Mouse (Mus musculus) adrenal gland, postnatal 14 days (tissue): ENCODE data around the gene Bbx. TPM values are rescaled to one million over a fixed set of nuclear protein-coding genes. Genes with fewer than 3 reads are reported as not detected.

Source experiments
- DNase-seq: peaks from one replicate; pipeline ENCODE4 v3.0.0; 2021; ENCODE audit warnings: mixed read lengths
- total RNA-seq: library from RNA; stranded (reverse); gene quantifications from 2 replicates; pipeline ENCODE4 v1.2.3, GENCODE M21; 2021

Gene Bbx
- total RNA-seq, 1 experiment from 2014 or later: 28.8 TPM

DNA sequence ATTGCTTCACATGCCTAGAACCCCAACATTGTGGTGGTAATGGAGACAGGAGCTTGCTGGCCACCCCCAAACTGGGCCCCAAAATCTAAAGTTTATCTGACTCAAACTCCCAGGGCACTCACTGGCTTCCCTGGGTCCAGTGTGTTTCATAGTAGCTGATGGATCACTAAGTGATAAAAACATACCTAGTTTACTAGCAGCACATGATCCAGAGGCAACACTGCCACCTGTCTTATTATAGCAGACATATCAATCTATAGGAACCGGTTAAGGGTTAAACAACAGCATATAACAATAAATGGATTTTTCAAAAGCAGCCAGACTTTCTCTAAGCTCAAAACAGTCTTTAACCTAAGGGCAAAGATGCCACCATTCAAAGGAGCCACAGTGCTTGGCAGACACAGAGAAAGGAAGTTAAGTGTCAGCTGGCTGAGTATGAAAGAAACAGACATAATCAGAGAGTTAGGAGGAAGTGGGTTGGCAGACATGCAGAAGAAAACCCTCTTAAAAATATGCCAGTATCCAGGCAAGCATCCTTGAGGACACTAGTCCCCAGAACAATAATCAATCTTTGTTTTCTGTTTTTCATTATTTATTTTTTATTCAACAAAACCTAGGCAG is 116.7 kb downstream of the Bbx start:
- DNase-seq: no peak

GRCm38 (mm10) chr16:50311588-50311987 is 120.6 kb downstream of the Bbx start:
- DNase-seq: no peak

DNA sequence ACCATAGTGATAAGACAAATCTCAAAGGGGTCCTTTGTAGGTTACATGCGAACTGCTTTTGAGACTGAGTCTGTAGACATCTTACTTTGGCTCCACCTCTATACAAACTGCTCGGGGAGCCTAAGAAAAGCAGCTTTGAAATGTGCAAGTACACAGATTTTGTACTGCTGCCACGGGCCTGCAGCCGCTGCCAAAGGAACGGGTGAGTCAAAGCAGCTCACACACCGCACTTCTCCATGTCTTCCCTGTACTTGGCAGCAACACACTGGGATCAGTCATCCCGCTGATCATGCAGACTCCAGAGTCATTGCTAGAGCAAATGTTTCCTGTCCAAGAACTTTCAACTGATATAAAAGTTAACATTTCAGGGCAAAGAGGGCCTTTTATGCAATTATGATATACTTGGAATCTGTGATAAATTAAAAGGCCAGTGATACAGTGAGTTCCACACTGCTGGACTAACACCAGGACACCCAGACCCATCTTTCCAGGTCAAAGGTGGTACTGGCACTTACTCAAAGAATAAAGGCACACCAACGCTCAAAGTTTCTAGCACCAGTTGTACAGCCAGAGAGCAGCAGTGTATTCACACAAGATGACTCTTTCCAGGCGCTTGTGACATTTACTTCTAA is 122.7 kb downstream of the Bbx start:
- DNase-seq: peak; percentile 87

GRCm38 (mm10) chr16:50308256-50308655 is 123.9 kb downstream of the Bbx start:
- no peak for DNase-seq

GRCm38 (mm10) chr16:50307231-50307630 is 125.0 kb downstream of the Bbx start:
- no peak for DNase-seq

DNA sequence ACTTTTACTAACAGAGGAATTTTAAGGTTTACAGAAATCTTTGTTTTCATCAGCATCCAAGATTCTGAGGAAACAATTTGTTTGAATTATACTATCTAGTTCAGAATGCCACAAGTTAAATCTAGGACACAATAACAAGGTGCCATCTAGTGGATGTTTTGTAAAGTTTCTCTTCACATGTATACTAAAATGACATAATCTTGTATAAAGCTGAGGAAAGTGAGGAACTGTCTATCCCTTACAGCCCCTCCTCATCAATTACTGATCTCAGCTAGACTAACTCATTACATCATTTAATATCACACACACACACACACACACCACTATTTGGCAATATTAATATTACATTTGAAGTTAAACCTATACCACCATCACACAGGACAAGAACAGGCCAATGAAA is 125.5 kb downstream of the Bbx start:
- no peak for DNase-seq

DNA sequence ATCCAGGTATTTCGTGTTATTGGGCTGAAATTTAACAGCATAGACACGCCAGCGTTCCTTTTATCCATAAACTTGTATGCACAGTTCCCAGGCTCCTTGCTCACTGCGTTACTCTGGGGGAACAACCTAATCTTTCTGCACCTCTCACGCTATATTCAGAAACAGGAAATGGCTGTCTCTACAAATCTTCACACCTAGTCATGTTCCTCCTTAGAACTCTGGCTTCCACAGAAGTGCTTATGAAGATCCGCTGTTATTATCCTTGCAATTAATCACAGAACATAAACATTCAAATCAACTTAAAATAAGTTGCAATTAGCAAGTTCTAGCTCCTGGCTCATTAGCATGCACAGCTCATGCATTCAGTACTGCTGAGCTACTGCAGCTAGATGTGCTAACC is 127.0 kb downstream of the Bbx start:
- no peak for DNase-seq

DNA sequence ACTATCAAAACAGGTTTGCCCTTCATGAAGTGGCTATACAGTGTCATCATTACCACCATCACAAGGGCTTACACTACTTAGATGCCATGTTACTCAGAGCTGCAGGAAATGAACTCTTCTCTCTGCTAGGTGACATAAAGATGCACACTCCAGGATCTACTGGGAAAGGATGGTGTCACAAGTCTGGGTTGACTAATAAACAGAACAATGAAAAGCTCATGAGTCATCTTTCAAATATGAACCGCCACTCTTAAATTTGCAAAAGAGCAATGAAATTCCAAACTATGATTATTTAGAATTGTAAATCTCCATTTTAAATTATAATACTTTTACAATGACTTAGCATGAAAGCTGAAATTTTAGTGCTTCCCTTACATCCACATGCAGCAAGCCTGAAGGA is 129.6 kb downstream of the Bbx start:
- no peak for DNase-seq

- no peak for DNase-seq
Observed at GRCm38 (mm10) chr16:50298743-50299443, 133.3 kb downstream of the Bbx start.

GRCm38 (mm10) chr16:50293502-50294228 is 138.5 kb downstream of the Bbx start:
- DNase-seq: no peak

DNA sequence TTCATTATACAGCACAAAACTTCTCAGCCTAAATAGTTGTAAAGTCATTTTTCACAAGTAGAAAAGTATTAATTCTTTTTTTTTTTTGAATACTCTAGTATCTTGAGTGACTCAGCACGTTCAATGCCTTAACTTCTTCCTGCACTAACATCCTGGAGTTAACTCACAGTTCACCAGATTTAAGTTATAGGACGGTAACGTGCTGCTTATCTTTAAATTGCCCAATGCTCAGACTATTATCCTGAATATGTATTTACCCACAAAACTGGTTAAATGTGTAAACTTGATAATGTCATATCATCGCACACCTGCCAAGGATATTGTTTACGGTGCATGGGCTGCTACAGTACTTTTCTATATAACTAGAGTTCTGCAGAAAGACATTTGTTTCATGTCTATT is 139.4 kb downstream of the Bbx start:
- DNase-seq: no peak

DNA sequence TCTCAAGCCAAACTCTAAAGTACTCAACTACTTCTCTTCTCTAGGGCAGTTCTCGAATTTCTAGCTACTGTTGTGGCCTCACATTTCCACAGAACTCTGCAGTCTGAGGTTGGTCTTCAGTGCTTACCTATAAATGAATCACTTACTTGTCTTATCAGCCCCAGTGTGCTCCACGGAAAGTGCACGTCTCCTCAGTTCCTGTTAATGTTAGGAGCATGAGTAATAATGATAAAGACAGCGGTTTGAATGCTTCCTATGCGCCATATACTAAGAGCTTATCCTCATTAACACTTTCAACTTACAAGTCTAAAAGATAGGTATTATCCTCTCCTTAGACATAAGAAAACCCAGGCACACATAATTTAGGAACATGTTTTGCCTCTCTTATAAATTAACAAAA is 142.4 kb downstream of the Bbx start:
- no peak for DNase-seq

GRCm38 (mm10) chr16:50272813-50273212 is 159.4 kb downstream of the Bbx start:
- no peak for DNase-seq

- no peak for DNase-seq
Observed at GRCm38 (mm10) chr16:50262647-50263046, 169.5 kb downstream of the Bbx start.

- DNase-seq: no peak
Observed at GRCm38 (mm10) chr16:50262209-50262608, 170.0 kb downstream of the Bbx start.

DNA sequence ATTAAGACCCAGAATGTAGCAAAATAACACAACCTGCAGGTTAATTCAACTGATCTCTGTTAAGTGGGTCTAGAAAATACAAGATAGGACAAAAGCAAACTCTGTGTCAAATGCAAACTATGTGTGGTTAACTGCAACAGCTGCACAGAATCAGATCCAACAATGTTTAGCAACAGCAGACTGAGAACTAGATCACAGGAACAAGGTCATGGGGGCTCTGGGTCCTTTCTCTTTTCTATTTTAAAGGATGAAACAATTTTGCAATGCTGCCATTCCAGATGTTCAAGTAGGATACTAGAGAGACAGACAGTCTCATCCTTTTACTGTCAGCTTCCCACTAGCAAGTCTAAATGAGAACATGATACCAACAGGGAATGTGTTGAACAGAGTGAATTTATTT is 170.4 kb downstream of the Bbx start:
- no peak for DNase-seq

GRCm38 (mm10) chr16:50254522-50255159 is 177.5 kb downstream of the Bbx start:
- no peak for DNase-seq

- peak; percentile 8 for DNase-seq
Observed at GRCm38 (mm10) chr16:50251417-50251975, 180.7 kb downstream of the Bbx start.

DNA sequence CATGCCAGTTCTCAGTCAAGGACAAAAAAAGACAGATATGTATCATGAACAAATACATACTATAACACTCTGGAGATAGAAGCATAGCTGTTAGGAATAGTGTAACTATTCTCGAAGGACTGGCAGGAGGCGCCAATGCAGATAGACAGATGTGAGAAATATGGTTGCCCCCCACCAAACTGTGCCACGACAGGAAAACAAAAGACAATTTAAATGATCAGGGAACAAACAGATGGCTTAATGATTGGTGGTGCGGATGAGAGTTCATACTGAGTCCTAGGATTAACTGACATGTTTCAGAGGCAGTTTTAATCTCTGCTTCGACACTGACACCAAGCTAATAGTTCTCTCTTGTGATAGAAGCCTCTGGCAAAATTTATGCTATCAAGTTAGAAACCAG is 181.7 kb downstream of the Bbx start:
- no peak for DNase-seq

DNA sequence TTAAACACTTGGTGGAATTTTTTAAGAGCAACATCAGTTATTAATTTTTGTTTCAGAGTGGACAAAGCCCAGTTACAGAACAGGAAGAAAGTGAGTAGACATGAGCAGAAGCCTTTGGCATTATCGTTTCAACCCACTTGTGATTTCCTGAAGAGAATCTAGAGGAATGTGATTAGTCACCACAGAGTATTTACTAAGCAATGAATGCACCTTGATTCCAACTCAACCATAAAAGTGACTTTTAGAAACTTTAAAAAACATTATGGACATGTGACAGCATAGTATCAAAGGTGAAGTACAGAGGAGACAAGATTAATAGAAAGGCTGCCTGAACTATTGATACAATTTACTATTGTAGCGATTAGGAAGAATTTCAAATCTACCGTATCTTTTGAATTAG is 183.2 kb downstream of the Bbx start:
- no peak for DNase-seq

- DNase-seq: no peak
Observed at GRCm38 (mm10) chr16:50242444-50242843, 189.7 kb downstream of the Bbx start.

DNA sequence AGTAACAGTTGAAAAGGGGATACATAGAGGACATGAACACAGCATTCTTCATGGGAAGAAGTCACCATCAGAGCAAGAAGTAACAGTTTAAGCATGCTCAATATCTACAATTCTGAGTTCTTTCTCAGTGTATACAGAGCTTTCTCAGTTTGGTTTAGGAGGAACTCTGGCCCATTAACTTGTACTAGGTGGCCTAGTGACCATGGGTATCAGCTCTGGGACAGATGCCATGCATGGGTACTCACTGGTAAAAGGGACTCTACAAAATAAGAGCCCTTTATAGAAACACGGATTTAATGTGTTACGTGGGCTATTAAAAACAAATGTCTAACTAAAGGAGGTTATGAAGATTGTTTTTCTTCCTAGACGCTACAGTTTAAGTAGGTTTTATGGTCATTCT is 190.6 kb downstream of the Bbx start:
- no peak for DNase-seq
